Mouse (Mus musculus) cerebellum, adult 2 months (tissue): ENCODE data around the gene Tpd52l1.

Source experiments
- CTCF ChIP-seq: fragments of 200-500 bp; IDR thresholded peaks from 2 replicates; pipeline ENCODE4 v1.5.1; 2011; ENCODE audit warnings: low read depth, mild to moderate bottlenecking, control low read depth, low read length, moderate library complexity, borderline replicate concordance; ENCODE audit not compliant: insufficient read depth
- POLR2A ChIP-seq: fragments of 200-500 bp; IDR thresholded peaks from 2 replicates; pipeline ENCODE4 v1.6.1; 2011; ENCODE audit warnings: low read length, control low read depth, borderline replicate concordance; ENCODE audit not compliant: insufficient read depth

DNA sequence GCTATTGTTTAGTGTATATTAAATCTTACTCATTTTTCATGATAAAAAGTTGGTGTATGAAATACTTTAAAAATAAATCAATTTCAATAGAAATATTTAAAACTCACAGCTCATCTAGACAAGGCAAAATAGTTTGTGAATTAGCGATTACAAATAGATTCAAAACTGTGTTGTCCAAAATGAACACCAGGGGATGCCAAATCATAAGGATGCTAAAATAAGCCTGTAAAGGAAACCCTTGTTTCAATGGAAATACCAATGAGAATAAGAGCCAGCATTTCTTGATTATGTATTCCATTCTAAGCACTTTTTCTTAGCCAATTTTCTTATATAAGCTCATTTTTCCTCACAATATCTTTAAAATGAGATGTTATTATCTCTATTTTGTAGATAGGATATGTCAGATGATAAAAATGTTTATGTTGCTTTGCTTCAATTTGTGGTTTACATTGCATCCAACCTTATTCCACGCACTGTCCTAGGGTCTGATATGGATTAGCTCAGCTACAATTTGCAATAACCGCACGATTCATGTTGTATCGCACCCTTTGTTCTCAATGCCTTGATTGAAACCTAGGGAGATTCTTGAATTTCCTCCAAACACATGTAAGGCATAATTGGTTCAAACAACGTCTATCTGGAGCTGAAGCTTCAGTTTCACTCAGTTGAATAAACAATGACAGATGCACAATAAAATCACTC, 20.2 kb upstream of the Tpd52l1 start:
- TF ChIP-seq CTCF (peak; percentile 40; the same call in 1 of the 2 replicates), POLR2A (no peak)
